Mouse (Mus musculus) G1E (cell line): ENCODE data around the gene Olfr292.

Source experiments
- CTCF ChIP-seq: IDR thresholded peaks from 2 replicates; pipeline ENCODE4 v1.5.1; 2012; ENCODE audit warnings: low read depth, low read length, inconsistent platforms, mixed read lengths
- POLR2AphosphoS5 ChIP-seq: IDR thresholded peaks from 2 replicates; pipeline ENCODE4 v1.6.1; 2012; ENCODE audit warnings: low read depth, low read length, inconsistent platforms; ENCODE audit not compliant: insufficient replicate concordance

GRCm38 (mm10) chr7:86688030-86688429, at the start of gene Olfr292:
- TF ChIP-seq POLR2AphosphoS5 (no peak), CTCF (no peak)
